Mouse (Mus musculus): ENCODE measurements around the gene Actl10.

DNA sequence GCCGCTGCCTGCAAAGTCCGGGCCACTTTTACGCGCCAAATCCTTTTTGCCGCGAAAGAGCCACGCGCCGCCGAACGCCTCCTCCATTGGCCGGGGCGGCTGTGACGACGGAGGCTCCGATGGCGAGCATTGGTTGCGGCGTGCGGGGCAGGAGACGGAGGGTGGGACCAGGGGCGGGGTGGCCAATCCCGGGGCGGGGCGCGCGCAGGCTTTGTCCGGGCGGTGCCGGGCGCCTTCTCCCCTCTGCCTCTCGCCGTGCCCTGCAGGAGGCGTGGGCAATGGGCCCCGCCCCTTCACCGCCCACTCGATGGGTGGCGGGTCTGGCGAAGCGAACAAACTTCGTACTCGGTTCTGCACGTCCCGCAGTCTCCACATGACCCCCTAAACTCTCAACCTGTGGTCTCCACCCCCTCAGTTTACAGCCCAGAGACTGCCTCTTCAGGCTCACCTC lies 18.3 kb downstream of the Actl10 start, which contains the start of gene E2f1:
- TF ChIP-seq POLR2A (IDR thresholded peaks at IDR 0.05; ENCODE audit: control insufficient read depth, low read depth, low read length) (no peak), CTCF (IDR thresholded peaks at IDR 0.05; ENCODE audit: control insufficient read depth, insufficient read depth, insufficient replicate concordance, low read depth, low read length) (no peak)

All from testis, adult 2 months (tissue).